Mouse (Mus musculus) ES-Bruce4 (cell line): ENCODE results near the gene Clint1. TPM values are rescaled to one million over a fixed set of nuclear protein-coding genes. Genes with fewer than 3 reads are reported as not detected.
"Not testable (repeated sequence)": the region's sequence is repeated elsewhere in the genome, so short reads cannot be mapped to it uniquely, and the experiment has no call there.

Experiments used
- H3K27ac ChIP-seq: 2 replicates; pipeline ENCODE4 v1.5.1; 2012; ENCODE audit warnings: low read length, inconsistent platforms; ENCODE audit not compliant: insufficient read depth
- H3K27me3 ChIP-seq: 2 replicates; pipeline ENCODE4 v1.6.1; 2012; ENCODE audit warnings: mild to moderate bottlenecking, low read length, inconsistent platforms; ENCODE audit not compliant: control insufficient read depth, poor library complexity, insufficient read depth, severe bottlenecking
- H3K36me3 ChIP-seq: 2 replicates; pipeline ENCODE4 v1.6.1; 2012; ENCODE audit warnings: inconsistent platforms, mild to moderate bottlenecking, low read length, moderate library complexity; ENCODE audit not compliant: control insufficient read depth, poor library complexity, insufficient read depth, severe bottlenecking
- H3K4me1 ChIP-seq: one replicate; pipeline ENCODE4 v1.8.1; 2011; ENCODE audit warnings: low read length; ENCODE audit not compliant: control insufficient read depth, insufficient read depth
- H3K4me3 ChIP-seq: 2 replicates; pipeline ENCODE4 v1.5.1; 2011; ENCODE audit warnings: low read depth, mild to moderate bottlenecking, low read length
- H3K9ac ChIP-seq: 2 replicates; pipeline ENCODE4 v1.6.1; 2012; ENCODE audit warnings: low read depth, mild to moderate bottlenecking, inconsistent platforms; ENCODE audit not compliant: poor library complexity, severe bottlenecking
- H3K9me3 ChIP-seq: replicated peaks from 2 replicates; pipeline ENCODE4 v1.6.1; 2012; ENCODE audit warnings: mild to moderate bottlenecking, low read length, inconsistent platforms; ENCODE audit not compliant: control insufficient read depth, poor library complexity, insufficient read depth, severe bottlenecking
- CTCF ChIP-seq: IDR thresholded peaks from one replicate; pipeline ENCODE4 v1.8.1; 2011; ENCODE audit warnings: low read depth, low read length
- EP300 ChIP-seq: IDR thresholded peaks from 2 replicates; pipeline ENCODE4 v1.6.1; 2011; ENCODE audit warnings: low read depth, low read length; ENCODE audit not compliant: insufficient read depth
- POLR2A ChIP-seq: IDR thresholded peaks from one replicate; pipeline ENCODE4 v1.8.1; 2011; ENCODE audit warnings: low read length; ENCODE audit not compliant: insufficient read depth
- polyA plus RNA-seq: library from polyadenylated mRNA; stranded (reverse); fragments of >200 nt; gene quantifications from 2 replicates; pipeline ENCODE4 v1.2.4, GENCODE M21; 2011; ENCODE audit warnings: low read depth; ENCODE audit not compliant: missing spikeins, insufficient read depth, insufficient read length

Gene Clint1
- polyA plus RNA-seq, 1 experiment = 77.6 TPM

GRCm38 (mm10) chr11:45866534-45866933, 14.7 kb downstream of the Clint1 start:
- H3K9ac ChIP-seq = no peak overlapping the region
- no peak overlapping the region for H3K4me3 ChIP-seq
- no peaks in the 10 kb centered on the region for H3K4me1 ChIP-seq
- TF ChIP-seq CTCF (no peak), POLR2A (no peak), EP300 (no peak)
- H3K27ac ChIP-seq = no peak overlapping the region
- no peaks in the 10 kb centered on the region for H3K36me3 ChIP-seq
- no peaks in the 10 kb centered on the region for H3K27me3 ChIP-seq
- H3K9me3 ChIP-seq = no peaks in the 10 kb centered on the region

GRCm38 (mm10) chr11:45873666-45874065, 21.8 kb downstream of the Clint1 start:
- H3K9ac ChIP-seq = no peak overlapping the region
- H3K36me3 ChIP-seq = no peaks in the 10 kb centered on the region
- no peak overlapping the region for H3K4me3 ChIP-seq
- no peak overlapping the region for H3K27ac ChIP-seq
- H3K9me3 ChIP-seq = no peaks in the 10 kb centered on the region
- no peaks in the 10 kb centered on the region for H3K27me3 ChIP-seq
- TF ChIP-seq POLR2A (no peak), CTCF (no peak), EP300 (no peak)
- peaks cover 1% of the 10 kb centered on the region for H3K4me1 ChIP-seq

- Histone ChIP-seq H3K27me3 (no peaks in the 10 kb centered on the region), H3K4me1 (peaks cover 1% of the 10 kb centered on the region), H3K27ac (no peak overlapping the region), H3K4me3 (no peak overlapping the region), H3K9me3 (no peaks in the 10 kb centered on the region), H3K9ac (no peak overlapping the region), H3K36me3 (no peaks in the 10 kb centered on the region)
- TF ChIP-seq CTCF = no peak
- TF ChIP-seq POLR2A = no peak
- no peak for TF ChIP-seq EP300
Observed at GRCm38 (mm10) chr11:45874251-45874650, 22.4 kb downstream of the Clint1 start.

GRCm38 (mm10) chr11:45875351-45875935, 23.6 kb downstream of the Clint1 start:
- no peaks in the 10 kb centered on the region for H3K9me3 ChIP-seq
- no peak for TF ChIP-seq EP300
- no peak for TF ChIP-seq CTCF
- no peak for TF ChIP-seq POLR2A
- no peak overlapping the region for H3K9ac ChIP-seq
- no peak overlapping the region for H3K27ac ChIP-seq
- H3K36me3 ChIP-seq = no peaks in the 10 kb centered on the region
- H3K4me1 ChIP-seq = peaks cover 1% of the 10 kb centered on the region
- no peak overlapping the region for H3K4me3 ChIP-seq
- H3K27me3 ChIP-seq = no peaks in the 10 kb centered on the region

GRCm38 (mm10) chr11:45876036-45876435, 24.2 kb downstream of the Clint1 start:
- H3K36me3 ChIP-seq = no peaks in the 10 kb centered on the region
- no peak overlapping the region for H3K27ac ChIP-seq
- TF ChIP-seq EP300 (no peak), CTCF (no peak), POLR2A (no peak)
- H3K4me3 ChIP-seq = no peak overlapping the region
- peaks cover 1% of the 10 kb centered on the region for H3K4me1 ChIP-seq
- H3K9ac ChIP-seq = no peak overlapping the region
- H3K27me3 ChIP-seq = no peaks in the 10 kb centered on the region
- no peaks in the 10 kb centered on the region for H3K9me3 ChIP-seq

- not testable (repeated sequence) for H3K4me1 ChIP-seq, H3K9ac ChIP-seq, H3K4me3 ChIP-seq, H3K9me3 ChIP-seq, H3K27ac ChIP-seq, H3K27me3 ChIP-seq, H3K36me3 ChIP-seq
Observed at GRCm38 (mm10) chr11:45879366-45879765, 27.5 kb downstream of the Clint1 start.
